Mouse (Mus musculus) macrophage (primary cell): ENCODE results near the gene Acvr2a. TPM values are rescaled to one million over a fixed set of nuclear protein-coding genes. Genes with fewer than 3 reads are reported as not detected.
"Not testable (repeated sequence)": the region's sequence is repeated elsewhere in the genome, so short reads cannot be mapped to it uniquely, and the experiment has no call there.

Source experiments
- H3K27ac ChIP-seq: fragments of 350-480 bp; formaldehyde crosslinking; 2 replicates; pipeline ENCODE4 v1.9.0; 2021
- H3K36me3 ChIP-seq: fragments of 350-480 bp; formaldehyde crosslinking; 2 replicates; pipeline ENCODE4 v1.9.0; 2021; ENCODE audit errors: inconsistent target
- H3K4me3 ChIP-seq: fragments of 350-480 bp; formaldehyde crosslinking; 2 replicates; pipeline ENCODE4 v1.9.0; 2021; ENCODE audit errors: inconsistent target
- H3K79me2 ChIP-seq: fragments of 350-480 bp; formaldehyde crosslinking; 2 replicates; pipeline ENCODE4 v1.9.0; 2021; ENCODE audit errors: inconsistent target
- WGBS: methylation state at CpG from one replicate; pipeline ENCODE4 v1.1.7; 2026; ENCODE audit warnings: inconsistent platforms; ENCODE audit not compliant: missing documents; 5-methylcytosine and 5-hydroxymethylcytosine counted together
- polyA plus RNA-seq: library from polyadenylated mRNA; stranded (reverse); fragments of 250-400 nt; gene quantifications from 3 replicates; pipeline ENCODE4 v1.2.4, GENCODE M21; 2018; ENCODE audit warnings: inconsistent platforms

Acvr2a gene
- polyA plus RNA-seq, 1 experiment from 2014 or later, result 2.2 TPM

GRCm38 (mm10) chr2:48832305-48832704 is 18.4 kb downstream of the Acvr2a start:
- Histone ChIP-seq H3K36me3 (no peaks in the 10 kb centered on the region), H3K4me3 (no peak overlapping the region), H3K79me2 (peaks cover 74% of the 10 kb centered on the region), H3K27ac (no peak overlapping the region)
- WGBS, result 57% methylated on average over 5 of the region's 5 CpGs

GRCm38 (mm10) chr2:48833884-48834450 is 20.1 kb downstream of the Acvr2a start:
- H3K27ac ChIP-seq, result no peak overlapping the region
- H3K4me3 ChIP-seq, result no peak overlapping the region
- peaks cover 61% of the 10 kb centered on the region for H3K79me2 ChIP-seq
- H3K36me3 ChIP-seq, result no peaks in the 10 kb centered on the region
- WGBS, result 83% methylated on average over 3 of the region's 3 CpGs

GRCm38 (mm10) chr2:48841611-48842470 is 27.9 kb downstream of the Acvr2a start:
- Histone ChIP-seq H3K79me2 (peaks cover 8% of the 10 kb centered on the region; the same call in 1 of the 2 replicates), H3K4me3 (no peak overlapping the region), H3K27ac (no peak overlapping the region), H3K36me3 (no peaks in the 10 kb centered on the region)
- 97% methylated on average over 3 of the region's 3 CpGs for WGBS

- no peaks in the 10 kb centered on the region for H3K36me3 ChIP-seq
- no peak overlapping the region for H3K4me3 ChIP-seq
- peaks cover 16% of the 10 kb centered on the region; the same call in 1 of the 2 replicates for H3K79me2 ChIP-seq
- H3K27ac ChIP-seq, result no peak overlapping the region
- 81% methylated on average over 2 of the region's 2 CpGs for WGBS
These were observed 32.9 kb downstream of the Acvr2a start for GRCm38 (mm10) chr2:48846689-48847398.

- 100% methylated on average over 5 of the region's 6 CpGs for WGBS
- H3K79me2 ChIP-seq, H3K4me3 ChIP-seq, H3K36me3 ChIP-seq, H3K27ac ChIP-seq: not testable (repeated sequence)
These were observed 51.7 kb downstream of the Acvr2a start for GRCm38 (mm10) chr2:48865596-48865995.

- no peak overlapping the region for H3K27ac ChIP-seq
- peaks cover 5% of the 10 kb centered on the region; the same call in 1 of the 2 replicates for H3K79me2 ChIP-seq
- no peak overlapping the region for H3K4me3 ChIP-seq
- no peaks in the 10 kb centered on the region for H3K36me3 ChIP-seq
- 89% methylated on average over 5 of the region's 5 CpGs for WGBS
These were observed 54.4 kb downstream of the Acvr2a start for GRCm38 (mm10) chr2:48868199-48868913.

- H3K4me3 ChIP-seq, result no peak overlapping the region
These were observed 72.0 kb downstream of the Acvr2a start for GRCm38 (mm10) chr2:48885945-48886344.

GRCm38 (mm10) chr2:48895186-48895585 is 81.3 kb downstream of the Acvr2a start:
- no peaks in the 10 kb centered on the region for H3K79me2 ChIP-seq
- H3K4me3 ChIP-seq, result no peak overlapping the region
- no peak overlapping the region for H3K27ac ChIP-seq
- WGBS, result 98% methylated on average over 3 of the region's 3 CpGs
- H3K36me3 ChIP-seq, result peaks cover 7% of the 10 kb centered on the region; the same call in 1 of the 2 replicates

More at GRCm38 (mm10) chr2:48885945-48886344, 72.0 kb downstream of the Acvr2a start:
- Histone ChIP-seq H3K79me2 (no peaks in the 10 kb centered on the region), H3K36me3 (no peaks in the 10 kb centered on the region), H3K27ac (no peak overlapping the region)

- H3K79me2 ChIP-seq, result no peaks in the 10 kb centered on the region
- no peak overlapping the region for H3K27ac ChIP-seq
- no peak overlapping the region for H3K4me3 ChIP-seq
- 39% methylated on average over 2 of the region's 2 CpGs for WGBS
- peaks cover 73% of the 10 kb centered on the region for H3K36me3 ChIP-seq
These were observed 95.0 kb downstream of the Acvr2a start for GRCm38 (mm10) chr2:48908866-48909265.

GRCm38 (mm10) chr2:48914185-48914584 is 100.3 kb downstream of the Acvr2a start:
- WGBS, result 83% methylated on average over 1 of the region's 1 CpGs
- Histone ChIP-seq H3K4me3 (no peak overlapping the region), H3K36me3 (peaks cover 68% of the 10 kb centered on the region)

GRCm38 (mm10) chr2:48915832-48916231 is 101.9 kb downstream of the Acvr2a start:
- Histone ChIP-seq H3K36me3 (peaks cover 55% of the 10 kb centered on the region), H3K79me2 (peaks cover 3% of the 10 kb centered on the region; the same call in 1 of the 2 replicates), H3K27ac (no peak overlapping the region), H3K4me3 (no peak overlapping the region)

More at GRCm38 (mm10) chr2:48914185-48914584, 100.3 kb downstream of the Acvr2a start:
- no peaks in the 10 kb centered on the region for H3K79me2 ChIP-seq
- H3K27ac ChIP-seq, result no peak overlapping the region

- 81% methylated on average over 2 of the region's 2 CpGs for WGBS
- no peak overlapping the region for H3K27ac ChIP-seq
- peaks cover 21% of the 10 kb centered on the region for H3K79me2 ChIP-seq
- no peak overlapping the region for H3K4me3 ChIP-seq
- peaks cover 33% of the 10 kb centered on the region for H3K36me3 ChIP-seq
These were observed 121.1 kb downstream of the Acvr2a start for GRCm38 (mm10) chr2:48935058-48935457.

GRCm38 (mm10) chr2:48947761-48948160 is 133.9 kb downstream of the Acvr2a start:
- Histone ChIP-seq H3K27ac (no peak overlapping the region), H3K4me3 (peak overlapping the region; percentile 98), H3K36me3 (no peaks in the 10 kb centered on the region), H3K79me2 (peaks cover 97% of the 10 kb centered on the region)
- 75% methylated on average over 3 of the region's 3 CpGs for WGBS

GRCm38 (mm10) chr2:48948841-48949584 is 135.1 kb downstream of the Acvr2a start, which contains the start of gene Mbd5:
Gene Mbd5, plus strand, starts transcription at chr2:48949508.
- WGBS, result 2% methylated on average over 42 of the region's 49 CpGs
- Histone ChIP-seq H3K79me2 (peaks cover 97% of the 10 kb centered on the region), H3K36me3 (no peaks in the 10 kb centered on the region), H3K27ac (peak within 1 kb of the TSS; percentile 96), H3K4me3 (peak within 1 kb of the TSS; percentile 98)
